In the genomic region with DNA sequence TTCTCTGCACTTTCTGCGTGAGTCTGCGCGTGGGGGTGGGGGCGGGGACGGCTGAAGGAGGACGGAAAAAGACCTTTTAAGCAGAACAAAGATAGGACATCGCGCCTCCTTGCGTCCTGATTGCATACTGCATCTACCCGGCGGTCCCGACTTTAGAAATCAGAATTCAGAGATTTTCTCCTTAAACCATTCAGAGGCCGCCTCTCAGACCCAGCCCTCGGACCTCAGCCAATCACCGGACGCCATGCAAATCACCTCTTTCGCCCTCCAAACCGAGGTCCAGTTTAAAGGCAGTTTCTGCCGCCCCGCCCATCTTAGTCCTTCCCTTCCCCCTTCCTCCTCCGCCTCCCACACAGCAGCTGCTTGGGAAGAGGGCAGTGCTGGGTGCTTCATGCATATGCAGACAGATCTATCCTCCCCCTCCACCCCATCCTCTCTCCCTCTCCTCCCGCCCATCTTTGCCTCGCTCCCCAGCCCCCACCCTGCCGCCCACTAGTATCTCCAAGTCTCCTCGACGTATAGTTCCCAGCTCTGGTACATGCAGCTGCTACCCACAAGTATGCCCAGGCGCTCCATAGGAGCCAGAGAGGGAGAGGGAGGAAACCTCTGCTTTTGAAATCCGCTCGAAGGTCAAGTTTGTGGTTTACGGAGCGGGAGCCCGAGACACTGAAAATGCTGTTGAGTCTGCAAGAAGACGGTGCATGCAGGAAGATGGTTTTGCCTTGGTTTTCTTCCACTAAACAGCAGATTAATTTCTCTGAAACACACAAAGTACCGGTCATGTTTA, we compare ENCODE assay signal across 8 mouse cellular contexts.
A peak's percentile ranks its signal among the peaks of the same experiment; 100 is the strongest.
DNase-seq lines count a peak whose midpoint lies in the region; ATAC-seq and TF ChIP-seq lines count a peak whose summit lies in the region.

No protein-coding gene starts in this region.

- WGBS in forebrain, embryonic 11.5 days: under 1% methylated on average over 34 of the region's 34 CpGs
- under 1% methylated on average over 34 of the region's 34 CpGs for WGBS in heart, postnatal 0 days
- WGBS in liver, embryonic 16.5 days (ENCODE audit: insufficient replicate concordance): under 1% methylated on average over 34 of the region's 34 CpGs
- 0% methylated on average over 34 of the region's 34 CpGs for WGBS in neural tube, embryonic 13.5 days

- TF ChIP-seq CTCF in heart, postnatal 0 days (IDR thresholded peaks at IDR 0.05; ENCODE audit: low read depth): peak; percentile 64

- H3K27ac ChIP-seq in forebrain, embryonic 11.5 days (ENCODE audit: low read depth, low read length): peak overlapping the region; percentile 98
- peak overlapping the region; percentile 47 for H3K27ac ChIP-seq in heart, postnatal 0 days (ENCODE audit: low read depth)
- H3K27ac ChIP-seq in liver, embryonic 16.5 days (ENCODE audit: low read length): no peak overlapping the region
- H3K27ac ChIP-seq in neural tube, embryonic 13.5 days (replicated peaks): peak overlapping the region; percentile 99

- H3K27me3 ChIP-seq in forebrain, embryonic 11.5 days (ENCODE audit: control insufficient read depth, insufficient read depth, low read length): 0 out of 2 replicates have a peak, but pooled peaks cover 2% of the 10 kb centered on the region
- H3K27me3 ChIP-seq in heart, postnatal 0 days (ENCODE audit: control insufficient read depth, insufficient read depth, low read length): peaks cover 45% of the 10 kb centered on the region
- H3K27me3 ChIP-seq in liver, embryonic 16.5 days (ENCODE audit: control insufficient read depth, insufficient read depth, low read depth, low read length): peaks cover 55% of the 10 kb centered on the region
- H3K27me3 ChIP-seq in neural tube, embryonic 13.5 days: no peaks in the 10 kb centered on the region

- H3K9me3 ChIP-seq in forebrain, embryonic 11.5 days (ENCODE audit: control insufficient read depth, low read length): no peaks in the 10 kb centered on the region
- H3K9me3 ChIP-seq in heart, postnatal 0 days (replicated peaks; ENCODE audit: control insufficient read depth, low read length): no peaks in the 10 kb centered on the region
- no peaks in the 10 kb centered on the region for H3K9me3 ChIP-seq in liver, embryonic 16.5 days (replicated peaks; ENCODE audit: control insufficient read depth, low read length)
- no peaks in the 10 kb centered on the region for H3K9me3 ChIP-seq in neural tube, embryonic 13.5 days

- peaks cover 21% of the 10 kb centered on the region for H3K4me1 ChIP-seq in forebrain, embryonic 11.5 days (replicated peaks; ENCODE audit: control insufficient read depth, insufficient read depth, low read length)
- 0 out of 2 replicates have a peak, but pooled peaks cover 4% of the 10 kb centered on the region for H3K4me1 ChIP-seq in heart, postnatal 0 days (ENCODE audit: control insufficient read depth, insufficient read depth)
- no peaks in the 10 kb centered on the region; the same call in 1 of the 2 replicates for H3K4me1 ChIP-seq in liver, embryonic 16.5 days (ENCODE audit: control insufficient read depth, low read depth, low read length)
- H3K4me1 ChIP-seq in neural tube, embryonic 13.5 days (replicated peaks): peaks cover 71% of the 10 kb centered on the region

- peak; percentile 39; the same call in 1 of the 2 replicates for TF ChIP-seq EP300 in heart, postnatal 0 days (IDR thresholded peaks at IDR 0.05; ENCODE audit: low read depth)

- peak; percentile 99 for DNase-seq in brain, embryonic 18.5 days (ENCODE audit: low read depth, low spot score)
- DNase-seq in forebrain, embryonic 11.5 days (ENCODE audit: low spot score): peak; percentile 98
- peak; percentile 96 for DNase-seq in heart, postnatal 0 days (ENCODE audit: low spot score)
- DNase-seq in kidney, postnatal 4 days: peak; percentile 96 to 97
- peak; percentile 92 for DNase-seq in testis, postnatal 14 days (ENCODE audit: low spot score)

- peak; percentile 79 for ATAC-seq in CD4-positive, CD25-positive, alpha-beta regulatory T cell, adult 4 months
- ATAC-seq in forebrain, embryonic 11.5 days (replicated peaks; ENCODE audit: low FRiP score): peak; percentile 97
- peak; percentile 97 for ATAC-seq in heart, postnatal 0 days (ENCODE audit: insufficient read depth, low read depth)
- ATAC-seq in liver, embryonic 16.5 days (ENCODE audit: low read depth): peak; percentile 86
- peak; percentile 97 for ATAC-seq in neural tube, embryonic 13.5 days (ENCODE audit: low read depth)

- peak overlapping the region; percentile 39 for H3K4me3 ChIP-seq in forebrain, embryonic 11.5 days (ENCODE audit: low read depth, low read length)
- peak overlapping the region; percentile 53 for H3K4me3 ChIP-seq in heart, postnatal 0 days (ENCODE audit: low read depth, low read length)
- peak overlapping the region; percentile 49 for H3K4me3 ChIP-seq in liver, embryonic 16.5 days (ENCODE audit: low read depth, low read length)
- H3K4me3 ChIP-seq in neural tube, embryonic 13.5 days: peak overlapping the region; percentile 51

- peak overlapping the region; percentile 79 for H3K4me2 ChIP-seq in forebrain, embryonic 11.5 days (ENCODE audit: low read depth, low read length, severe bottlenecking)
- peak overlapping the region; percentile 91 for H3K4me2 ChIP-seq in heart, postnatal 0 days (ENCODE audit: low read depth, low read length)
- peak overlapping the region; percentile 66 for H3K4me2 ChIP-seq in liver, embryonic 16.5 days (ENCODE audit: low read depth, low read length)
- H3K4me2 ChIP-seq in neural tube, embryonic 13.5 days: peak overlapping the region; percentile 71

- peak overlapping the region; percentile 83 for H3K9ac ChIP-seq in forebrain, embryonic 11.5 days (ENCODE audit: low read length)
- H3K9ac ChIP-seq in heart, postnatal 0 days (replicated peaks; ENCODE audit: low read depth, low read length): peak overlapping the region; percentile 35; the same call in 1 of the 2 replicates
- H3K9ac ChIP-seq in liver, embryonic 16.5 days (ENCODE audit: low read depth, low read length): no peak overlapping the region
- H3K9ac ChIP-seq in neural tube, embryonic 13.5 days: peak overlapping the region; percentile 93

- no peaks in the 10 kb centered on the region for H3K36me3 ChIP-seq in forebrain, embryonic 11.5 days (ENCODE audit: control insufficient read depth, insufficient read depth, low read length)
- H3K36me3 ChIP-seq in heart, postnatal 0 days (replicated peaks; ENCODE audit: control insufficient read depth, insufficient read depth, low read length): no peaks in the 10 kb centered on the region
- no peaks in the 10 kb centered on the region for H3K36me3 ChIP-seq in liver, embryonic 16.5 days (ENCODE audit: control insufficient read depth, insufficient read depth)
- H3K36me3 ChIP-seq in neural tube, embryonic 13.5 days: no peaks in the 10 kb centered on the region
